Mouse (Mus musculus) spleen, adult 2 months (tissue): ENCODE measurements at regions not wholly inside any gene's neighbourhood (a gene's known extent, or its start where the extent isn't known, plus 50 kb on each side); places are given as distances from the start of the nearest gene placed in this dataset.

Source experiments
- DNase-seq, 2 experiments: peaks; one replicate each; pipeline versions ENCODE4 v3.0.0 to v3.0.0-alpha.2; 2012 to 2021; ENCODE audit warnings: low spot score in 2 of 2, low read depth in 1 of 2
- H3K27ac ChIP-seq: fragments of 200-500 bp; 2 replicates; pipeline ENCODE4 v1.5.1; 2012; ENCODE audit warnings: low read length, inconsistent platforms; ENCODE audit not compliant: insufficient read depth
- H3K27me3 ChIP-seq: fragments of 200-500 bp; 2 replicates; pipeline ENCODE4 v1.6.1; 2012; ENCODE audit warnings: mild to moderate bottlenecking, moderate library complexity, low read length, inconsistent platforms; ENCODE audit not compliant: control insufficient read depth, insufficient read depth
- H3K36me3 ChIP-seq: fragments of 200-500 bp; 2 replicates; pipeline ENCODE4 v1.6.1; 2012; ENCODE audit warnings: mild to moderate bottlenecking, low read length, inconsistent platforms; ENCODE audit not compliant: control insufficient read depth, insufficient read depth
- H3K4me1 ChIP-seq: fragments of 200-500 bp; 2 replicates; pipeline ENCODE4 v1.6.1; 2011; ENCODE audit warnings: inconsistent platforms; ENCODE audit not compliant: control insufficient read depth, insufficient read depth, insufficient read length
- H3K4me3 ChIP-seq: fragments of 200-500 bp; 2 replicates; pipeline ENCODE4 v1.5.1; 2011; ENCODE audit warnings: mild to moderate bottlenecking, inconsistent platforms; ENCODE audit not compliant: insufficient read depth, insufficient read length; ENCODE audit errors: extremely low read depth
- CTCF ChIP-seq: fragments of 200-500 bp; IDR thresholded peaks from 2 replicates; pipeline ENCODE4 v1.5.1; 2011; ENCODE audit warnings: mild to moderate bottlenecking, inconsistent platforms; ENCODE audit not compliant: insufficient read depth, insufficient read length, insufficient replicate concordance; ENCODE audit errors: extremely low read depth
- POLR2A ChIP-seq: fragments of 200-500 bp; IDR thresholded peaks from 2 replicates; pipeline ENCODE4 v1.6.1; 2011; ENCODE audit warnings: low read depth, low read length, inconsistent platforms
- WGBS: fragments of 180-500 bp; shearing (Covaris S2); methylation state at CpG from one replicate; pipeline ENCODE4 v1.1.7; 2018; 5-methylcytosine and 5-hydroxymethylcytosine counted together

DNA sequence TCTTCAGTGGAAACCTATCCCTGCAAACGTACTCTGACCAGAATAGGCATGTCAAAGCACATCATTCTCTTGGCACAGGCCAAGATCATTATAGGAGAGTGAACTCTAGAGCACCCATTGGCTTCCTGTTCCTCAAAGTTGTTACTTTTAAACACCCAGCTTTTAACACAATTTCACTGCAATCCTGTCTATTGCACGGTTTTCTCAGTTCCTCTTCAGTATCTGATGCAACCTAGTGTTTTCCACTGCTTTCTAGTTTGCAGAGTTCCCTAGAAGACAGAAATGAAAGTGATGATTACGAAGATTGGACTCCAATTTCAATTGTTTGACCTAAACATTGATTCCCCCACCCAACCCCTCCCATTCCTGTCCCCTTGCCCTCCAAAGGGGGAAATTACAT is 64.8 kb upstream of the Il6 start:
- 12% methylated on average over 3 of the region's 3 CpGs for WGBS
- H3K27ac ChIP-seq: no peak overlapping the region

GRCm38 (mm10) chr5:29950456-29951170 is 62.3 kb upstream of the Il6 start:
- TF ChIP-seq POLR2A (no peak), CTCF (no peak)
- WGBS: 83% methylated on average over 5 of the region's 5 CpGs

More for the DNA sequence above, 64.8 kb upstream of the Il6 start:
- H3K27me3 ChIP-seq: no peaks in the 10 kb centered on the region
- peak in 1 of 2 experiments; percentile 8 for DNase-seq
- TF ChIP-seq POLR2A: no peak
- H3K36me3 ChIP-seq: no peaks in the 10 kb centered on the region
- H3K4me3 ChIP-seq: no peak overlapping the region
- peaks cover 5% of the 10 kb centered on the region; the same call in 1 of the 2 replicates for H3K4me1 ChIP-seq

GRCm38 (mm10) chr5:29951381-29952350 is 61.2 kb upstream of the Il6 start:
- Histone ChIP-seq H3K4me3 (no peak overlapping the region), H3K27ac (no peak overlapping the region), H3K36me3 (no peaks in the 10 kb centered on the region), H3K4me1 (peaks cover 2% of the 10 kb centered on the region; the same call in 1 of the 2 replicates), H3K27me3 (no peaks in the 10 kb centered on the region)
- DNase-seq: no peak
- WGBS: 79% methylated on average over 7 of the region's 7 CpGs
- TF ChIP-seq POLR2A (no peak), CTCF (no peak)

More at GRCm38 (mm10) chr5:29950456-29951170, 62.3 kb upstream of the Il6 start:
- DNase-seq: no peak
- no peaks in the 10 kb centered on the region for H3K36me3 ChIP-seq
- peaks cover 5% of the 10 kb centered on the region; the same call in 1 of the 2 replicates for H3K4me1 ChIP-seq
- H3K4me3 ChIP-seq: no peak overlapping the region
- no peaks in the 10 kb centered on the region for H3K27me3 ChIP-seq
- H3K27ac ChIP-seq: no peak overlapping the region
